Comparison of ENCODE assay signal across 9 mouse cellular contexts in the genomic region with DNA sequence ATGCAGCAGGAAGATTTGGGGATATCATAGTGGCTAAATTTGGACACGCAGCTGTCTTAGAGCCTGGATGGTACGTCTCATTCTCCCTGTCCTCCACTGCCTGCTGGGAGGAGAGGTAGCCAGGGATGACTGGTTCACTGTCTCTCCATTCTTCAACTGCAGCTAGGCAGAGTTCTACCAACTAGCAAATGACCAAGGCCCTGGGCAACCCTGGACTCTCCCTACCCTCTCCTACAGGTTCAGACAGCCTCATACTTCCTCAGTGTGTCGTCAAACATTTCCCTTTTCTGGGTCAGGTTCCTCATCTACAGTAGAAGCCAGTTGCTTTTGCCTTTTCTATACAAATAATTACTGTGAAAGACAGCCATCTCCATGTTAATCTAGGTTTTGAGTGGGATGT. TPM values are rescaled to one million over a fixed set of nuclear protein-coding genes. Genes with fewer than 3 reads are reported as not detected.
A peak's percentile ranks its signal among the peaks of the same experiment; 100 is the strongest.
DNase-seq lines count a peak whose midpoint lies in the region; ATAC-seq and TF ChIP-seq lines count a peak whose summit lies in the region.
"Had no signal": no experiment of that assay in that cellular context is flagged by ENCODE, and none has a peak within 500 bp of the region (broad histone marks: within the 10 kb centered on the region; RNA-seq: fewer than 3 reads in every experiment).

No protein-coding gene starts in this region.

- H3K4me3 ChIP-seq in spleen, adult 2 months (ENCODE audit: extremely low read depth, insufficient read depth, insufficient read length) = no peak overlapping the region
- H3K4me3 ChIP-seq in liver, embryonic 15.5 days (replicated peaks) = peak overlapping the region; percentile 54; the same call in 1 of the 2 replicates
- H3K4me3 ChIP-seq in stomach, postnatal 0 days (ENCODE audit: low read depth, low read length) = peak overlapping the region; percentile 65; the same call in 1 of the 2 replicates
- H3K4me3 ChIP-seq: myocyte had no signal

- TF ChIP-seq EP300 in stomach, postnatal 0 days (optimal IDR thresholded peaks at IDR 0.05) = no peak

- no peak overlapping the region for H3K9ac ChIP-seq in liver, embryonic 15.5 days
- no peak overlapping the region for H3K9ac ChIP-seq in stomach, postnatal 0 days (ENCODE audit: low read length)

- DNase-seq in heart, adult 11 months = peak; percentile 84
- no peak for DNase-seq in heart, adult 8-10 months (ENCODE audit: low spot score)
- DNase-seq in spleen, adult 2 months (ENCODE audit: low read depth in 1 of 2, low spot score in 2 of 2) = no peak
- DNase-seq in spleen, adult 12 weeks (ENCODE audit: low spot score) = no peak
- no peak for DNase-seq in stomach, postnatal 0 days (ENCODE audit: low spot score)
- no peak for DNase-seq in T-cell, adult 2 months (ENCODE audit: low spot score)
- no peak for DNase-seq in adrenal gland, adult 18-20 months (ENCODE audit: low spot score in 2 of 2)

- 0 out of 2 replicates have a peak overlapping the region, but pooled peaks have one; percentile 3 for H3K27ac ChIP-seq in spleen, adult 2 months (ENCODE audit: insufficient read depth, low read length)
- H3K27ac ChIP-seq in liver, embryonic 15.5 days (replicated peaks) = no peak overlapping the region
- H3K27ac ChIP-seq in stomach, postnatal 0 days (replicated peaks) = no peak overlapping the region

- H3K4me2 ChIP-seq in liver, embryonic 15.5 days = peak overlapping the region; percentile 69
- H3K4me2 ChIP-seq in stomach, postnatal 0 days (replicated peaks; ENCODE audit: low read depth) = peak overlapping the region; percentile 92

- TF ChIP-seq POLR2A in spleen, adult 2 months (IDR thresholded peaks at IDR 0.05; ENCODE audit: low read depth, low read length) = no peak

- WGBS in spleen, adult 2 months = 43% methylated on average over 3 of the region's 3 CpGs
- 45% methylated on average over 3 of the region's 3 CpGs for WGBS in liver, embryonic 15.5 days (ENCODE audit: insufficient replicate concordance)
- WGBS in stomach, postnatal 0 days = 69% methylated on average over 3 of the region's 3 CpGs

- no peak for TF ChIP-seq CTCF in spleen, adult 2 months (IDR thresholded peaks at IDR 0.05; ENCODE audit: extremely low read depth, insufficient read depth, insufficient read length, insufficient replicate concordance)
- no peak for TF ChIP-seq CTCF in stomach, postnatal 0 days (IDR thresholded peaks at IDR 0.05; ENCODE audit: low read depth)

- no peaks in the 10 kb centered on the region for H3K36me3 ChIP-seq in spleen, adult 2 months (ENCODE audit: control insufficient read depth, insufficient read depth, low read length)
- no peaks in the 10 kb centered on the region for H3K36me3 ChIP-seq in liver, embryonic 15.5 days (replicated peaks)
- H3K36me3 ChIP-seq in stomach, postnatal 0 days (ENCODE audit: control insufficient read depth, insufficient read depth, low read length) = no peaks in the 10 kb centered on the region

- no peaks in the 10 kb centered on the region for H3K9me3 ChIP-seq in liver, embryonic 15.5 days (replicated peaks)
- H3K9me3 ChIP-seq in stomach, postnatal 0 days (ENCODE audit: control insufficient read depth, low read length) = no peaks in the 10 kb centered on the region

- H3K4me1 ChIP-seq in spleen, adult 2 months (ENCODE audit: control insufficient read depth, insufficient read depth, insufficient read length) = peaks cover 13% of the 10 kb centered on the region; the same call in 1 of the 2 replicates
- H3K4me1 ChIP-seq in liver, embryonic 15.5 days (replicated peaks) = peaks cover 3% of the 10 kb centered on the region; the same call in 1 of the 2 replicates
- H3K4me1 ChIP-seq in stomach, postnatal 0 days (replicated peaks; ENCODE audit: control insufficient read depth, insufficient read depth) = peaks cover 2% of the 10 kb centered on the region

- H3K27me3 ChIP-seq in spleen, adult 2 months (ENCODE audit: control insufficient read depth, insufficient read depth, low read length) = peaks cover 4% of the 10 kb centered on the region; the same call in 1 of the 2 replicates
- H3K27me3 ChIP-seq in liver, embryonic 15.5 days = peaks cover 27% of the 10 kb centered on the region
- no peaks in the 10 kb centered on the region for H3K27me3 ChIP-seq in stomach, postnatal 0 days (ENCODE audit: control insufficient read depth, insufficient read depth, low read length)

- ATAC-seq in liver, embryonic 15.5 days (ENCODE audit: insufficient read depth) = no peak
- ATAC-seq in stomach, postnatal 0 days (ENCODE audit: low FRiP score, low TSS enrichment) = no peak

RNA-seq across cellular contexts. Expression of gene Lpcat2, which starts 0.5 kb away (rescaled TPM):
- total RNA-seq in heart, adult 8-10 months (2022) = 1 to 10 TPM in 2 of 4 experiments, under 1 TPM in 2; 0.72 to 3.4 (median 1.0) TPM
- 9.2 and 11.2 TPM in 2 replicates for polyA plus RNA-seq in spleen, adult 2 months (2012; rRNA removed)
- polyA plus RNA-seq in liver, embryonic 15.5 days (2015; fragmentation: Nextera tagmentation; extraction: Ambion mirVana) = 4.3 and 4.5 TPM in 2 replicates
- 13.6 and 15.4 TPM in 2 replicates for polyA plus RNA-seq in stomach, postnatal 0 days (2015; fragmentation: Nextera tagmentation; extraction: Ambion mirVana)
- 10 to 100 TPM in 1 of 2 experiments, 1 to 10 TPM in 1; 2.0 to 16.3 TPM for total RNA-seq in adrenal gland, adult 18-20 months (2021)

RNA-seq across cellular contexts. Expression of gene Mmp2, which starts 27.6 kb away (rescaled TPM):
- 10 to 100 TPM; 40.5 to 55.1 (median 51.2) TPM for total RNA-seq in heart, adult 8-10 months (2022)
- 14.2 and 18.3 TPM in 2 replicates for polyA plus RNA-seq in spleen, adult 2 months (2012; rRNA removed)
- polyA plus RNA-seq in liver, embryonic 15.5 days (2015; fragmentation: Nextera tagmentation; extraction: Ambion mirVana) = 9.5 and 10.7 TPM in 2 replicates
- polyA plus RNA-seq in stomach, postnatal 0 days (2015; fragmentation: Nextera tagmentation; extraction: Ambion mirVana) = 80.4 and 98.8 TPM in 2 replicates
- total RNA-seq in adrenal gland, adult 18-20 months (2021) = 10 to 100 TPM; 18.1 to 46.2 TPM

RNA-seq across cellular contexts. Expression of gene Capns2, which starts 46.5 kb away (rescaled TPM):
- total RNA-seq in heart, adult 8-10 months (2022) = not detected
- 0.14 and 0.49 TPM in 2 replicates for polyA plus RNA-seq in spleen, adult 2 months (2012; rRNA removed)
- 0.12 TPM in 2 replicates for polyA plus RNA-seq in liver, embryonic 15.5 days (2015; fragmentation: Nextera tagmentation; extraction: Ambion mirVana)
- 48.8 and 52.8 TPM in 2 replicates for polyA plus RNA-seq in stomach, postnatal 0 days (2015; fragmentation: Nextera tagmentation; extraction: Ambion mirVana)
- total RNA-seq in adrenal gland, adult 18-20 months (2021) = 1 to 10 TPM in 1 of 2 experiments, not detected in 1; 1.2 TPM

Comparison
In these comparisons a context has a peak if more than half of its experiments do, and no peak if none do; other contexts are left out.
1. RNA of gene Capns2, which starts 46.5 kb away (polyA plus RNA-seq): 48.8 to 52.8 TPM in stomach, postnatal 0 days; 0.14 to 0.49 TPM in spleen, adult 2 months and 0.12 TPM in liver, embryonic 15.5 days; every median in the first group is over 10 times any median in the second.